Mouse (Mus musculus) liver, adult (tissue): ENCODE measurements around the gene Slc26a9.

Experiments
- GATA4 ChIP-seq: IDR thresholded peaks from 2 replicates; pipeline ENCODE4 v1.6.1; 2014; ENCODE audit warnings: mild to moderate bottlenecking, low read length; ENCODE audit not compliant: insufficient replicate concordance

Gene Slc26a9

DNA sequence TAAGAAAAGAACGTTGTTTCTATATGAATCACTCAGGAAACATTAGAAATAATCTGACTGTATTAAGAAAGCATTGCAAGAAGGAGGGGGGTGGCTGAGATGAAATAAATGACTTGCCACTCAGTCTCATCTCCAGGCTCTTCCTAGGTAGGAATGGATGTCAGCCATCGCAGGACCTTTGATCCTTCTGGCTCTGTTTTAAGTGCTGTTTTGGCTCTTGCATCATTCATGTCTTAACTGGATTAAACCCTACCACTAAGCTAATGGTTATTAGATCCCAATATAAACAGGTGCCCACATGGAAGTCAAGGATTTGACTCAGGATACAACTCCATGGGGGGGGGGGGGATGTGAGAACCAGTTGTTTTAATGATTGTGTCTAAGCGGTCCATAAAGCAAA is 51.3 kb downstream of the Slc26a9 start:
- no peak for TF ChIP-seq GATA4

DNA sequence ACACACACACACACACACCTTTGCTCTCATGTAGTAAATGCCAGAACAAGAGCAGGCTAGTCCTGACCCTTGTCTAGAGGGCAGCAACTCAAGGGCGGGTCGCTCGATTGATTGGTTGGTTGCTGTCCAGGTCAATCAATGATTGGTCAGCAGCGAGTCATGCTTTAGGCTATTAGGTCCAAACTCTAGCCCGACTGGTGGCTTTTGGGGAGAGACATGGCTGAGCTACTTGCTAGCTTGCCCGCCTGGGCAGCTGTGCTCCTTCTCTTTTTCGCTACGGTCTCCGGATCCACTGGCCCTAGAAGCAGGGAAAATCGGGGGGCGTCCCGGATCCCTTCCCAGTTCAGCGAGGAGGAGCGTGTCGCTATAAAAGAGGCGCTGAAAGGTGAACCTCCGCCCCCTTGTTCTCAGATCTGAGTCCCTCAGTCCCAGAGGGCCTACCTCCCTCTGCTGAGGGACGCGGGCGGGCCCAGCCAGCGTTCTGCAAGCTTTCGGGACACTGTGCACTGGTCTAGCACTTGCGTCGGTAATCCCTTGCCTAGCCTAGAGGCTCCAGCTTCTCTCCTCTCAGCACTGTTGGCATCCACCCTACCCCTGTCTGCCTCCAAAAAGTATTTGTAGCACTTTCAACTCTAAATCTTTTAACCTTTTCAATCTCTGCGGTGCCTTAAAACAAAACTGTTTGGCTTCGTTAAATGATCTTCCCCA is 53.5 kb downstream of the Slc26a9 start, which contains the start of gene Pm20d1:
TSS of gene Pm20d1 (plus strand) at position 180 of the 708 bp plus-strand sequence.
- no peak for TF ChIP-seq GATA4

DNA sequence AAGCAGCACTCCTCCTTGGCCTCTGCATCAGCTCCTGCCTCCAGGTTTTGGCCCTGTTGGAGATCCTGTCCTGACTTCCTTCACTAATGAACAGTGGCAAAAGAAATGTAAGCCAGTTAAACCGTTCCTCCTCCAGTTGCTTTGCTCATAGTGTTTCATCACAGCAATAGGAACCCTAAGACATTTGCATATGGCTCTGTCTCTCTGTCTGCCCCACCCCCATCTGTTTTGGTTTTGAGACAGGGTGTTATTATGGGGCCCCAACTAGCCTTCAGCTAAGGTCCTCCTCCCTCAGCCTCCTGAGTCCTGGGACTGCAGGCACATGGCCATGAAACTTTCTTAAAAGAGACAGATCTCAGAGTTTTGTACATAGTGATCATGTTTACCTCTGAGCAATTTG is 56.2 kb downstream of the Slc26a9 start:
- TF ChIP-seq GATA4, result no peak

DNA sequence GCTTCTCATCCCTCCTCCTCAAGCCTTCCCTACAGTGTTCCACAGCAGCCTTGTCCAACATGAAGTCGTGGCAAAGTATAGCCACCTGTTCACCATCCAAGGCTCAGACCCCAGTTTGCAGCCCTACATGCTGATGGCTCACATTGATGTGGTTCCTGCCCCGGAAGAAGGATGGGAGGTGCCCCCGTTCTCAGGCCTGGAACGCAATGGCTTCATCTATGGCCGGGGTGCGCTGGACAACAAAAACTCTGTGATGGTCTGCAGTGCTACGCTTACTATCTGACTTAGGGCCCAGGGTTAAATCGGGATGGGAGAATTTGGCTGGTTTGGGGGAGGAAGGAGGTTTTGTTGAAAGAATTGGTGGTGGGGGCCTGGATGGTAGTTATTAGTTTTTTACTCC is 57.2 kb downstream of the Slc26a9 start:
- no peak for TF ChIP-seq GATA4

DNA sequence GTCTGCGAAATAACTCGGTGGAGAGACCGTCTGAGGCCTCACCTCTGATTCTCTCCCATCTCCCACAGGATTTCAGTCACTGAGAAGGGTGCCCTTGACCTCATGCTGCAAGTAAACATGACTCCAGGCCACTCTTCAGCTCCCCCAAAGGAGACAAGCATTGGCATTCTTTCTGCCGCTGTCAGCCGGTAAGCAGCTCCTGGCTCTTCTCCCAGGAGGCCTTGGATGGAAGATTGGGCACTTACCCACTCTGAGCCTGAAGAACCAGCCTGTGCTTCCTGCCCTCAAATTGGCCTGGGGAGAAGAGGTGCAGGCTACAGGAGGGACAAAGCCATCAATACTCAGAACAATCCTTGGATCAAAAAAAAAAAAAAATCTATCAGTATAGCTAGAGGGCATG is 58.8 kb downstream of the Slc26a9 start:
- no peak for TF ChIP-seq GATA4

DNA sequence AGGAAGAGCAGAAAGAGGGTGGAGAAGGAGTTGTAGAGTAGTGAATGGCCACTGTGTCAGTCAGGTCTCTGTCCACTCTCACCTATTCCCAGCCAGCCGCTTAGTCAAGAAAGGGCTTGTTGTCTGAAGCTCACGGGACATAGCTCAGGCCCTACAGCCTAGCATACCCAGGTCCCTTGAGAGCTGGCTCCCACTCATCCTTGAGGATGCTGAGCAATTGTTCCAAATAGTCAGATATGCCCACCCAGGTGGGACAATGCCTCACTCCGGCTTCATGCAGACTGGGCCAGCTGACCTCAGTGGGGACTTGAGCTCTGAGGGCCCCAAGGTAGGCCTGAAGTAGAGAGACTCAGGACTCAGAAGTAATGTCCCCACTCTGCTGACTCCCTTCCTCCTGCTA is 60.3 kb downstream of the Slc26a9 start:
- TF ChIP-seq GATA4, result no peak

DNA sequence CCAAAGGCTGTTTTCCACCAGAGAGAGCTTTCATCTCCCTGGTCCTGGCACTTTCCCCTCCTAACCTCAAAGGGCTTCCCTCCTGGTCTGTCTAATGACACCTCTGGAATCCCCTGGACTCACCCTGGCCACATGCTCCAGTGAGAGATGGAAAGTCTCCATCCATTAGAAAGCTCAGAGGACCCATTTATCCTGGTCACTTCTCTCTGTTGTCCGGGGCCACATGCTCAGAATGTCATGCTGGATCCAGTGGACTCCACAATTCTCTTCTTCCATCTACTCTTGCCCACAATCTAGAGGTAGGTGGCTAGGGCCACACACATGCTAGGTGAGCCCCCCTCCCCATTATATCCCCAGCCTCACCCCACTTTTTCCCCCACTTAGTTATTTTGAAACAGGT is 65.2 kb downstream of the Slc26a9 start:
- TF ChIP-seq GATA4, result no peak

DNA sequence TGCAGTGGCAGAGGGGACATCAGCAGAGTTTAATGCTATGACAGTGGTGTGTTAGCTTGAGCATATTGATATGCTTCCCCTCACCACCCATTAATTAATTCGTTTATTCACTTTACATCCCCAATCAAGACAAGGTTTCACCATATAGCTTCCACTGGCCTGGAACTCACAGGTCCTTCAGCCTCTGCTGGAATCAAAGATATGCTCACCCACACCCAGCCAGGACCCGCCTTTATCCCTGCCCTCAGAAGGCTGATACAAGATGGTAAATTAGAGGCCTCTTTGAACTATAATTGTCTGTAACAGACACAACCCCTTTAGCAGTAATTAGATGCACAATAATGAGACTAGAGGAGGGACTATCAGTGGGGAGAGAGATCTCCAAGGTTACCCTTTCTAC is 65.8 kb downstream of the Slc26a9 start:
- no peak for TF ChIP-seq GATA4

DNA sequence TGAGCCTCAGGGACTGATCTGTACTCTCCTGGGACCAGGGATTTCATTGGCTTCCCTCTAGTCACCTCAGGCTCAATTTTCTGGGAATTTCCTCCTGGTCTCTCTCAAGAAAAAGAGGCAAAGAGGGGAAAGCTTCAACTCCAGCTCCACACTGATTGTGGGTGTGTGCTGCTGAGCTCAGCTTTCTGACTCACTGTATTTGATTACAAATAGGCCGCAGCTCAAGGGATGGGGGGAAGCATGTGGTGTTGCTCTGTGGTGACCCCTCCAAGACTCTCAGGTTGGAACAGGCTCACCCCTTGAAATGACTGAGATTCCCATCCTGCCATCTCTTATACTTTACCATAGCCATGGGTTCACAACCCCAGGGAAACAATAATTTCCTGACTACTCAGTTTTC is 67.6 kb downstream of the Slc26a9 start:
- TF ChIP-seq GATA4, result no peak

DNA sequence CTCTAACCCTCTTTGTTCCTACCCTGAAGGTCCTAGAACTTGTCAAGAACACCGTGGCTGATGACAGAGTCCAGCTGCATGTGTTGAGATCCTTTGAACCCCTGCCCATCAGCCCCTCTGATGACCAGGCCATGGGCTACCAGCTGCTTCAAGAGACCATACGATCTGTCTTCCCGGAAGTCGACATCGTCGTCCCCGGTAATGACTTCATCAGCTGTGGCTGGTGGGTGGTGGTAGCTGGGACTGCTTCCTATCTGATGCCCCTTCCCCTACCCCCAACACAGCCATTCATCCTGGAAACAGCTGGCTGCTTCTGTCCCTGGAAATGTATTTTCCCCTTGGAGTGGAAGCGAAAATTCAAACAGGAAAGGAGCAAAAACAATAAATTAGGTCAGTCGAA is 68.2 kb downstream of the Slc26a9 start:
- TF ChIP-seq GATA4, result no peak

DNA sequence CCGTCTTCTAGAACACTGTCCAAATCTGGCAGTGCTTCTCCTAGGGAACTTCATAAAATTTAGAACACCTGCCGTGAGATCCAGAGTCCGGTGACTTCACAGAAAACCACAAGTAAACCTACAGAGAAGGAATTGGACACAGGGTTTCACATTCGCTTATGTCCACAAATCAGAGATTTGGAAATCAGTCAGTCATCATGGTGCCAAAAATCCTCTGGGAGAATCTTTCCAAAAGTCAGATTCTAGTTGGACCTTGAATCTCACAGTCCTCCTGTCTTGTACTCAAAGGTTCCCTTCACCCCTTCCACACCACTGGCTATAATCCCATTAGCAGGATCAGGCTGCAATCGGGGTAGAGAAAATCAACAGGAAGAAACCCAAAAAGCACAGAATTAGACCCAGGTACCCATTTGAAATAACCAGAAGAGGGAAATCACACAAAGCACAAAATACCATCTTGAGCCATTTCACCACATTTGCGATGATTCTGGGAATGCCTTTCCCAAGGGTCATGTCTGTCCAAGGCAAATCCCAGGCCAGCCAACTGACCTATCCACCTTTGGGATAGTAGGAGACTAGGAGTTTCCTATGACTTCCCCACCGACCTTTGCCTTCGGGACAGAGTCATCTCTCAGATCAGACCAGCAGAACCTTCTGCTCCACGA is 68.9 kb downstream of the Slc26a9 start:
- TF ChIP-seq GATA4, result no peak

DNA sequence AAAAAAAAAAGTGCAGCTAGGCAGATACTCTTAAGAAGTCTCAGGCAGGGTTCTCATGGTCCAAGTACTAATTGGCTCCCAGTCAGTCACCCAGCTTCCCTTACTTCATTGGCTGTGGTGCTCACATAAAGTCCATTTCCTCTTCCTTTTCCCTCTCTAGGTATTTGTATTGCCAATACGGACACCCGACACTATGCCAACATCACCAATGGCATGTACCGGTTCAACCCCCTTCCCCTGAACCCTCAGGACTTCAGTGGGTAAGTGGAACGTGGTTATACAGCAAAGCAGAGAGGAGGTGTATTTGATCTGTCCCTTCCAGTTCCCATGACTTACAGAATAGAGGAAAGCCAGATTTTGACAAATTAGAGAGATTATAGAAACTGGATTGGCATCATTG is 69.9 kb downstream of the Slc26a9 start:
- no peak for TF ChIP-seq GATA4

DNA sequence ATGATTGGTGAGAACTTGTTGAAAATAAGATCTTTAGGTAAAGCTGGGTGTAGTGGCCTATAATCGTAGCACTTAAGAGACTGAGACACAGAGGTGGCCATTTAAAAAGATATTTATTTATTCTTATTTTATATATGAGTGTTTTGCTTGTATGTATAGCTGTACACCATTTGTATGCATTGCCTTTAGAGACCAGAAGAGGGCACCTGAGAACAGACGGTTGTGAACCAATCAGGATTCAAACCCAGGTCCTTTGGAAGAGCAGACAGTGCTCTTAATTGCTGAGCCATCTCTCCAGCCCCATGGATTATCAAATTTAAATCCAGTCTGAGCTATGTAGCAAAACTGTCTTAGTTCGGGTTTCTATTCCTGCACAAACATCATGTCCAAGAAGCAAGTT is 70.4 kb downstream of the Slc26a9 start:
- TF ChIP-seq GATA4, result no peak

DNA sequence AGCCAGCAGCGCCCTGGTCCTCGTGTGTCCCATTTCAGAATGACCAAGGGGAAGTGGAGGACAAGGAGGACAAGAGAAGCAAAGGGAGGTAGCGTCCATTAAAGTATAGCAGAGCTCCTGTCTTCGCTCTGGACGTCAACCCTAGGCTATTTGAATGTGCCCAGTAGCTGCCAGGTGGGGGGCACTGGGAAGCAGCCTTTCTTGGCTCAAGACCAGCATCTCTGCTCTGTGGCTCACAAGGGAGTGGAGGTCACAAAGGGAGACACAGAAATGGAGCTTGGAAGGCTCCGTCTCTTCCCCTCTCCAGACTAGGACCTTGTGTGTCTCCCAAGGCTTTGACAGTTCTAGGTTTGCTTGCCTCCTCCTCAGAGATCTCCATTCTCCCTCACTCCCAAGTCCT is 73.1 kb downstream of the Slc26a9 start:
- TF ChIP-seq GATA4, result no peak

DNA sequence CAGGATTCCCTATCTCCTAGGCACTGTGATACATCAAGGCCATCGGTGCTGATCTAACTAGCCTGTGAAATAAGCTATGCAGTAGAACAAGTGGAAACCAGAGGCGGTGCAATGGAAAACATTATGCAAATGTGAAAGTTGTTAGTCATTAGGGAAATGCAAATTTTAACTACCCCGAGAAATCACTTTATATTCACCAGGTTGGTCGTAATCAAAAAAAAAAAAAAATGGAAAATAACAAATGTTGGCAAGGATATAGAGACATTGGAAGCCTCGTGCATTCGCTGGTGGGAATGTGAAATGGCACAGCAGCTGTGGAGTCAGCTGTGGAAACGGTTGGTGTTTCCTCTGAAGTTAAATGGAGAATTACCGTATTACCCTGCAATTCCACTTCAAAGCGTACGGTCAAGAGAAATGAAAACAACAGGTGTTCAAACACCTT is 77.1 kb downstream of the Slc26a9 start:
- no peak for TF ChIP-seq GATA4
